ENCODE assay signal across 23 mouse cellular contexts in the genomic region with DNA sequence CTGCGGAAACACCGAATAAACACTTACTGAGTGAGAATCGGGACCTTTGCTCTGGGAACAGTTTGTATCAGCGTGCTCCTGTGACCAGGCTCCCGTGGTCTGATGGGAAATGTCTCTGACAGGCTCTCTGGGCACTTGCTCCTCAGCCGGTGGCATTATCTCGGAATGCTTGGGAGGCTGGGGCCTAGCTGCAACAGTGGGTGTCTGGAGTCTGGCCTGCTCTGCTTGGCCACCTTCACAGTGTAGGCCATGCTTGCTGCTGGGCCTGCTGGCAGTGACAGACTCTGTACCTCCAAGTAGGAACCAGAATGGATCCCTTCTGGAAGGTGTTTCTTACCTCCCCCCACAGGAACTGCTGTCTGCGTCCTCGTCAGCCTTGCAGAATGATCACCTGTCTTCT.
DNase-seq lines count a peak whose midpoint lies in the region; ATAC-seq lines count a peak whose summit lies in the region.
"Had no signal": no experiment of that assay in that cellular context is flagged by ENCODE, and none has a peak within 500 bp of the region (broad histone marks: within the 10 kb centered on the region; RNA-seq: fewer than 3 reads in every experiment).

No protein-coding gene starts in this region.

- H3K4me3 ChIP-seq in forebrain, embryonic 10.5 days, result no peak overlapping the region
- no peak overlapping the region for H3K4me3 ChIP-seq in forebrain, embryonic 12.5 days (replicated peaks)
- H3K4me3 ChIP-seq in heart, embryonic 16.5 days (ENCODE audit: low read length), result no peak overlapping the region
- H3K4me3 ChIP-seq in midbrain, embryonic 15.5 days, result no peak overlapping the region
- no peak overlapping the region for H3K4me3 ChIP-seq in midbrain, embryonic 10.5 days
- H3K4me3 ChIP-seq: embryonic facial prominence, embryonic 12.5 days; hindbrain, embryonic 15.5 days; limb, embryonic 10.5 days; liver, embryonic 15.5 days; midbrain, embryonic 12.5 days; myocyte had no signal

- 0 out of 2 replicates have a peak overlapping the region, but pooled peaks have one; percentile 30 for H3K27ac ChIP-seq in forebrain, embryonic 10.5 days
- H3K27ac ChIP-seq in forebrain, embryonic 12.5 days, result no peak overlapping the region
- H3K27ac ChIP-seq in heart, embryonic 16.5 days (ENCODE audit: low read length), result 0 out of 2 replicates have a peak overlapping the region, but pooled peaks have one; percentile 30
- peak overlapping the region; percentile 9; the same call in 1 of the 2 replicates for H3K27ac ChIP-seq in midbrain, embryonic 15.5 days
- H3K27ac ChIP-seq in midbrain, embryonic 10.5 days (replicated peaks), result no peak overlapping the region
- H3K27ac ChIP-seq: embryonic facial prominence, embryonic 12.5 days; hindbrain, embryonic 15.5 days; limb, embryonic 10.5 days; liver, embryonic 15.5 days; midbrain, embryonic 12.5 days had no signal

- H3K27me3 ChIP-seq in forebrain, embryonic 10.5 days (ENCODE audit: poor library complexity, severe bottlenecking), result no peaks in the 10 kb centered on the region
- H3K27me3 ChIP-seq in forebrain, embryonic 12.5 days, result no peaks in the 10 kb centered on the region
- H3K27me3 ChIP-seq in heart, embryonic 16.5 days (ENCODE audit: control insufficient read depth, insufficient read depth, low read length), result no peaks in the 10 kb centered on the region
- H3K27me3 ChIP-seq in midbrain, embryonic 15.5 days (replicated peaks), result no peaks in the 10 kb centered on the region
- no peaks in the 10 kb centered on the region for H3K27me3 ChIP-seq in midbrain, embryonic 10.5 days (ENCODE audit: low read depth, poor library complexity, severe bottlenecking)
- H3K27me3 ChIP-seq: embryonic facial prominence, embryonic 12.5 days; hindbrain, embryonic 15.5 days; liver, embryonic 15.5 days; midbrain, embryonic 12.5 days had no signal

- H3K4me2 ChIP-seq in forebrain, embryonic 12.5 days, result no peak overlapping the region
- no peak overlapping the region for H3K4me2 ChIP-seq in heart, embryonic 16.5 days (ENCODE audit: low read depth, low read length)
- H3K4me2 ChIP-seq in midbrain, embryonic 15.5 days, result no peak overlapping the region
- H3K4me2 ChIP-seq: embryonic facial prominence, embryonic 12.5 days; hindbrain, embryonic 15.5 days; liver, embryonic 15.5 days; midbrain, embryonic 12.5 days had no signal

- H3K36me3 ChIP-seq in forebrain, embryonic 10.5 days (replicated peaks), result no peaks in the 10 kb centered on the region
- H3K36me3 ChIP-seq in forebrain, embryonic 12.5 days (replicated peaks), result no peaks in the 10 kb centered on the region
- H3K36me3 ChIP-seq in heart, embryonic 16.5 days (ENCODE audit: control insufficient read depth, insufficient read depth), result no peaks in the 10 kb centered on the region
- no peaks in the 10 kb centered on the region for H3K36me3 ChIP-seq in midbrain, embryonic 15.5 days (replicated peaks)
- no peaks in the 10 kb centered on the region for H3K36me3 ChIP-seq in midbrain, embryonic 10.5 days
- H3K36me3 ChIP-seq: embryonic facial prominence, embryonic 12.5 days; hindbrain, embryonic 15.5 days; limb, embryonic 10.5 days; liver, embryonic 15.5 days; midbrain, embryonic 12.5 days had no signal

- peak; percentile 31; the same call in 1 of the 2 replicates for ATAC-seq in cerebellum, adult (ENCODE audit: insufficient number of reproducible peaks, low FRiP score, low TSS enrichment)
- ATAC-seq in forebrain, embryonic 12.5 days (ENCODE audit: low FRiP score), result no peak
- ATAC-seq in heart, embryonic 16.5 days (replicated peaks; ENCODE audit: extremely low read depth, insufficient read depth, low FRiP score), result peak; percentile 75
- ATAC-seq in midbrain, embryonic 15.5 days (replicated peaks), result no peak
- ATAC-seq: activated CD4-positive, CD25-positive, alpha-beta regulatory T cell, adult 4 months; forebrain, embryonic 14.5 days had no signal

- intact Hi-C loops in heart, postnatal 36 days (cut with DNase I), result no loop called here

- H3K9ac ChIP-seq in forebrain, embryonic 12.5 days, result no peak overlapping the region
- H3K9ac ChIP-seq in heart, embryonic 16.5 days (ENCODE audit: low read length), result no peak overlapping the region
- no peak overlapping the region for H3K9ac ChIP-seq in midbrain, embryonic 15.5 days
- H3K9ac ChIP-seq: embryonic facial prominence, embryonic 12.5 days; hindbrain, embryonic 15.5 days; liver, embryonic 15.5 days; midbrain, embryonic 12.5 days had no signal

- 86% methylated on average over 9 of the region's 9 CpGs for WGBS in forebrain, embryonic 10.5 days
- 87% methylated on average over 9 of the region's 9 CpGs for WGBS in forebrain, embryonic 12.5 days
- 60% methylated on average over 9 of the region's 9 CpGs for WGBS in heart, embryonic 16.5 days
- WGBS in midbrain, embryonic 15.5 days, result 74% methylated on average over 9 of the region's 9 CpGs
- WGBS in midbrain, embryonic 10.5 days, result 88% methylated on average over 9 of the region's 9 CpGs

- peaks cover 18% of the 10 kb centered on the region for H3K4me1 ChIP-seq in forebrain, embryonic 10.5 days
- H3K4me1 ChIP-seq in forebrain, embryonic 12.5 days, result peaks cover 15% of the 10 kb centered on the region
- no peaks in the 10 kb centered on the region; the same call in 1 of the 2 replicates for H3K4me1 ChIP-seq in heart, embryonic 16.5 days (ENCODE audit: control insufficient read depth, insufficient read depth, low read length)
- H3K4me1 ChIP-seq in midbrain, embryonic 15.5 days, result peaks cover 36% of the 10 kb centered on the region
- H3K4me1 ChIP-seq in midbrain, embryonic 10.5 days, result peaks cover 21% of the 10 kb centered on the region
- H3K4me1 ChIP-seq: embryonic facial prominence, embryonic 12.5 days; liver, embryonic 15.5 days had no signal

- DNase-seq in cerebellum, adult 9-10 months, result no peak
- no peak for DNase-seq in forebrain, embryonic 10.5 days (ENCODE audit: extremely low spot score, low spot score)
- no peak for DNase-seq in heart, postnatal 36 days
- no peak for DNase-seq in midbrain, embryonic 10.5 days (ENCODE audit: low spot score)
- DNase-seq: adrenal gland, adult 8-10 months; gastrocnemius, postnatal 36 days; kidney, postnatal 14 days; liver; lung, postnatal 4 days; thymus, adult 18-20 months; thymus, postnatal 36 days had no signal

- no peaks in the 10 kb centered on the region for H3K9me3 ChIP-seq in forebrain, embryonic 10.5 days
- no peaks in the 10 kb centered on the region for H3K9me3 ChIP-seq in forebrain, embryonic 12.5 days
- H3K9me3 ChIP-seq in heart, embryonic 16.5 days (replicated peaks; ENCODE audit: control insufficient read depth, low read length), result no peaks in the 10 kb centered on the region
- H3K9me3 ChIP-seq in midbrain, embryonic 15.5 days, result no peaks in the 10 kb centered on the region
- H3K9me3 ChIP-seq in midbrain, embryonic 10.5 days (replicated peaks), result no peaks in the 10 kb centered on the region
- H3K9me3 ChIP-seq: embryonic facial prominence, embryonic 12.5 days; hindbrain, embryonic 15.5 days; limb, embryonic 10.5 days; liver, embryonic 15.5 days; midbrain, embryonic 12.5 days had no signal

Comparison
In these comparisons a context has a peak if more than half of its experiments do, and no peak if none do; other contexts are left out.
1. H3K27ac ChIP-seq: peak in forebrain, embryonic 10.5 days (single experiment), heart, embryonic 16.5 days (single experiment) and midbrain, embryonic 15.5 days (single experiment); none in forebrain, embryonic 12.5 days (single experiment) and midbrain, embryonic 10.5 days (single experiment).
2. ATAC-seq: peak in cerebellum, adult (single experiment) and heart, embryonic 16.5 days (single experiment); none in forebrain, embryonic 12.5 days (single experiment) and midbrain, embryonic 15.5 days (single experiment).